Mouse (Mus musculus) gastrocnemius, postnatal 25 days (tissue): ENCODE measurements around the gene Camk2d. TPM values are rescaled to one million over a fixed set of nuclear protein-coding genes. Genes with fewer than 3 reads are reported as not detected.

ENCODE experiments used
- DNase-seq: peaks from one replicate; pipeline ENCODE4 v3.0.0; 2022
- total RNA-seq, 2 experiments: library from RNA; stranded (reverse); gene quantifications; 1 replicate in 1 of 2; 2 replicates in 1 of 2; pipeline ENCODE4 v1.2.3; 2021

Gene Camk2d
- total RNA-seq, 2 experiments from 2014 or later, result 51.7 to 64.2 TPM

DNA sequence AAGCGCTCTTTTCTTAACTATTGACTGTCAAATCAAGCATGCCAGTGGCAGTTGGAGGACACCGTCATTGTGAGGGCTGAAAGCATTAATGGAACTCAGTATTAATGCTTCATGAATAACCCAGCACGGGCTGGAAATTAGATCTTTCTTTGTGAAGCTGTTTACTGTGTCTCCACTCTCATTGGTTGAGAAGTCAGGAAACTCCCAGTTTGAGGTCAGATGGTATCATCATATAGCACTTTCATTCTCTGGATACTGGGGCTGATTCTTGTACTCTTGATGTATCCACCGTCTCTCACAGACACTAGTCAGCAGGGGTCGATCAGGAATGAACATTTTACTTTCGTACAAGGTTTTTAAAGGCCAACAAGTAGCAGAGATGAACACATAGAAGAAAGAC lies 54.6 kb downstream of the Camk2d start:
- no peak for DNase-seq

DNA sequence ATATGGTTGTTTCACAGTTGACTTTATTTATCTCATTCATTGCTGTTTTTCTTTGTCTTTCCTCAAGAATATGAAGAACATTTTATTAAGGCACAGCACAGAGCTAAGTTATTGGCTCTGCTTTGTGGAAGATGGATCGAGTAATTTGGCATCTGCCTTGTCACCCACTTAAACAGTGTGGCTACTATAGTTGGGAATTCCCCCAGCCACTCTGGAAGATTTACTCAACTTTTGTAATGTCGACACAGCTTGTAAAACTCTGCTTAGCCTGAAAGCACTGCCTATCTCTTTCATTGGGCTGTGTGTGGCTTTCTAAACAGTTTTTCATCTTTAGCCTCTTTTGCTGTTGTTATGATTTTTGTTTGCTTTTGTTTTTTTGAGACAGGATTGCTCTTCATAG lies 56.3 kb downstream of the Camk2d start:
- DNase-seq, result no peak

DNA sequence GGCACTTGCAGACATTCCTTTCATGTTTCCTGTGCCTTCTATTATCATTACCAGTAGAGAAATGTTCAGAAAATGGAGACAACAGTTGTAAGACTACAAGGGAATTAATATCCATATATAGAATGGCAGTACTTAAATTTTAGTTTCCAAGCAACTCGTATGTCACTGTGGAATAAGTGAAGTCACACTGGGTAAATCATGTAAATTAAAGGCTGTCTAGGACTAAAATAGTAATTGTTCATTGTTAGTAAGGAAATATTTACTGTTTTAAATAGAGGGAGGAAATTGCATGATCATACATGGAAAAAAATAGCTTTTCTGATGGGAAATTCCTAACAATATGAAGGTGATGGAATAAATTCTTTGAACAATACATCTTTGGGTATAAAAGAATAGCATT lies 57.0 kb downstream of the Camk2d start:
- DNase-seq, result no peak

DNA sequence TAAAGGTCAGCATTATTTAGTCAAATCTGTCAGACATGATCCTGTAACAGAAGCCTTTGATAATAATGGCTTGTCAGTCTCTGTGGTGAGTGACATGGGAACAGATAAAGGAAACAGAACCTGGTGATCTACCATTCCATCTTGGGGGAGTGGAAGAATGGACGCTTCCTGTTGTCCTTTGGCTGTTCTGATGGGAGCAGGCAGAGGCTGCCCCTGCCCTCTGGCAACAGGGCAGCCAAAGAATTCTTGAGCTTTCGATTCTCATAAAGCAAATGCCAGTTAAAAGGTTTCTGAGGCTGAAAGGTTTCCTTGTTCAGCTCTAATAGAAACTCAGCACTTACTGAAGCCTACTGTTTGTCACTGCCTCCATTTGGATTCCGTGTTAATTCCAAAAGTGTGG lies 60.1 kb downstream of the Camk2d start:
- DNase-seq, result no peak

DNA sequence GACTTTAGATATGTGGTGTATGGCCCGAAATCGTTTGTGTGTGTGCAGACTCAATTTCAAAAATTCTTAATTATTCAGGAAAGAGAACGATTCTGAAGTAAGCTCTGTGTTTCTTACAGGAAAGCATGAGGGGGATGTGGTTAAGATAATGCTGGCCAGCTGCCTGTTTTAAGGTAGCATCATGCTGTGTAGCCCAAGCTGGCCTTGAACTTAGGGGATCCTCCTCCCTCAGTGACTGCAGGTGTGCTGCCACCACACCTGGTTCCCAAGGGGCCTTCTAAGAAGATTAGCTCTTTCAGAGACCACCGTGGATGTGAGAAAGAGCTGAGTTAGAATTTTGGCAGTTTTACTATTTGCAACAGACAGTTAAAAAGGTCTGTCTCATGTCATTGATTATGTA lies 61.8 kb downstream of the Camk2d start:
- DNase-seq, result no peak

DNA sequence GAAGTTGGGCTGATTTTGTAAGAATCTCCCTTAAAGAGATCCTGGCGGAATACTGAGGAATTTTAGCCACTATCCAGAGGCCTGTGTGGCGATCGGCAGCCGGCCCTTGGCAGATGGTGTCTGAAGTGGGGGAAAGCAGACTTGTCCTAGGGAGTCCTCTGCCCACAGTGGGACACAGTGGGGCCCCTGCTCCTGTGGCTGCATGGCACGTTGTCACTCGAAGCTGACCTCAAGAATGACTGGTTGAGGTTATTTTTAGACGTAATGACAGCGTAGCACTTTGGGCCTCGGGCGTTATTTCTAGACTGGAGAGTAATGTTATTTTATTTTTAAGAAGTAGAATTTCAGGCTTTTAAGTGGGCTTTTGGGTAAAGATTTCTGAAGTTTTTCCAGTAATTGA lies 62.7 kb downstream of the Camk2d start:
- no peak for DNase-seq

DNA sequence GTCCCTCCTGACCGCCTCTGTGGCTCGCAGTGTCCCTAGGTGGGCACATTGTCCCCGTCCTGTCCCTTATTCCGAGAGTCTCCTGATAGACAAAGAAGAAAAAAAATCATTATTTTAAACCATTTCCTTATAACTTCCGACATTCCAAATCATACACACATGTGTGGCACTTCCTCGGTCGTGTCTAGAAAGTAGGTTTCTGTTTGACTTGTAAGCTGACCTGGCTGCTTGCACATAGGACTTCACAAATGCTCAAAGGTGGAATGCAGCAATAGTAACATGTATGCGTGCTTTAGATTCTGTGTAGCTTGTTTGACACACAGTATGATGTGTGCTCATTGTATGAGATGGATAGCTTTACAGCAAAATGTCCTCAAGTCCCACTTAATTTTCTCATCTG lies 63.1 kb downstream of the Camk2d start:
- no peak for DNase-seq

DNA sequence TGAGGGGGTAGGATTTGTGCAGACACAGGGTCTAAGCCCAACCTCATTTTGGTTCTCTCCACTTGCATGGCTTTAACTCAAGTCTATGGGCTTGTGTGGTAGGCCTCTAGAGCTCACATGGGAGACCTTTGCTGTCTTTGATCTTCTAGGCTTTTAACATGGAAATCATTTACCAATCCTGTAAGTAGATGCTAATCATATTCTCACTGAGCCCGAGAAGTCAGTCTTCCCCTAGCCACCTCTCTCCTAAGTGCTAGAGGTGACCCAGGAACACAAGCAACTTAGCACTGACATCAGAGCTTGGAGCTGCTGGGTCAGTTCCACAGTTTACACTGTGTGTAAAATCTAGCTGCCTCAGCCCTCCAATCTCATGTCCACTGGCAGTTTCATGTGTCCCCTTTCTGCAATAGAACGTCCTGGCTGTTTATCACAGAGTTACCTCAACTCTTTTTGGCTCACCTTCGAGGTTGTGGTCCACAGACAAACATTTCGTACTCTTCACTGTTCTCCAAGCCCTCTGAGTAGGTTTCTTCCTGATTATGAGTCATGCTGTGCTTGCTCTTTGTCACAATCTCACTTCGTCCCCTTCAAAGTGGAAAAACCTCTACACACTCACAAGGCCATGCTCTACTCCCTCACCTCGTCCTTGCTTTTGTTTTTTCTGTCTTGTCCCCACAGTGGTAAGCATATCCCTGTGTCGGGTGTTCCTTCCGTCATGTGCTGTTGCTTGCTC lies 63.9 kb downstream of the Camk2d start:
- no peak for DNase-seq

DNA sequence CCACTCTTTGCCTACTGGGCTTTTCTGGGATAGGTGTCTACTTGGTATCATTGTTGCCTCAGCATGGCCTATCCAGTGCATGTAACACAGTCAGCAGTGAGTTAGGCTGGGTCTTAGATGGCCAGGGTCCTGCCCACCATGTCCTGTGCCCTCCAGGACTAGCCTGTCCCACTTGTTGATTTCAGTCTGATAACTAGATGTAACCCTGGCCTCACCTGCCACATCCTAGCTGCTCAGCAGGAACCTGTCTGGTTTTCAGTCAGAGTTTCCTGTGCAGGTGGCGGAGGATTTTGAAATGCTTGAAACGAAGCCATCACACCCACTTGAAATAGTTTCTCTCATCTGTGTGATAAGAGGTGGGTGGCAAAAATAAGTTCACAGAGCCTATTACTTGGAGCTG lies 64.5 kb downstream of the Camk2d start:
- DNase-seq, result no peak

DNA sequence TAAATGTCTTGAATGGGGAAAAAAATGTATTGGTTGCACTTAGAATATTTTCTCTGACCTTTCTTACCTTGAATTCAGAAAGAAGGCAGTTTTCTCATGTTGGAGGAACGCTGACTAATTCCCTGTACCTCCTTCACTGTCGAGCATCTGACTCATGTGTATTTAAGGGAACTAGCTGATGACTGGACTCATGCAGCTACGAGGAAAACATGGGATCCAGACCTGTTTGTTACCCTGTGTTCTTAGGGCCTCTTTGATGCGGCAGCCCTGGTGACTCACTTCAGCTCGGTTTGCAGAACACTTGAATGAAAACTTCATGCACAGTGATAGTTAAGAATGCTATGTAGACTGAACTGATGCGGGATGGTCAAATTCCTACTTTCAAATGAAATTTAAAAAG lies 64.9 kb downstream of the Camk2d start:
- no peak for DNase-seq

DNA sequence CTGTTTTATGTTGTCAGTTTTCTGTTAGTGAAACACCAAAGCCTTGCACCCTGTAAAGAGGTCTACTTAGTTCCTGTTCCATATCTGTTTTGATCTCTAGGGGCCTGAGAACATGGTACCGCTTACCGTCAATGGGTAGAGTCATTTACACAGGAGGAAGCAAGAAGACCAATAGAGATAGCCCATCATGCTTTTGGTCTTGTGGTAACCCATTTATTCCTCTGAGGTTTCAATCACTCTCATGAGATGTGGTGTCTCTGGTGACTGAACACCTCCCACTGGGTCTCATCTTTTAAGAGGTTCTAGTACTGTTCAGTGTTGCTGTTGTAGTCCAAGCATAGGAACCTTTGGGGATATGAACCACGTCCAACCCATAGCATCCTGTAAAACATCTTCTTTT lies 65.8 kb downstream of the Camk2d start:
- no peak for DNase-seq

DNA sequence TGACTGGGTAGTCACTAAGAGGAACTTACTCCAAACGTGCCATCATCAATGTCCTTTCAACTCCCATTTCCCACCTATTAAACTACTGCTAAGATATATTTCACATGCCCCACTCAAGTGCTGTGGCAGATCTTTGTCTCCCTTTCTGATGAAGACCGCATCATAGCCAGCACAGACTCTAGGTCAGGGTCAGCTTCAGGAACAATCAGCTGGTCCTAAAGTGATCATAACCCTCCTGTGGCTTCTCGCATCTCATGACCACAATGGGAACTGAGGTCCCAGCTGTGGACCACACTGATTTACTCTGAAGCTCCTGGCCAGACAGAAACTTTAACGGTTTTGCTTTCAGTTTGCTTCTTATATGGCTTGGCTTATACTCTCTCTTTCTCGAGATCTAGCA lies 67.3 kb downstream of the Camk2d start:
- no peak for DNase-seq

DNA sequence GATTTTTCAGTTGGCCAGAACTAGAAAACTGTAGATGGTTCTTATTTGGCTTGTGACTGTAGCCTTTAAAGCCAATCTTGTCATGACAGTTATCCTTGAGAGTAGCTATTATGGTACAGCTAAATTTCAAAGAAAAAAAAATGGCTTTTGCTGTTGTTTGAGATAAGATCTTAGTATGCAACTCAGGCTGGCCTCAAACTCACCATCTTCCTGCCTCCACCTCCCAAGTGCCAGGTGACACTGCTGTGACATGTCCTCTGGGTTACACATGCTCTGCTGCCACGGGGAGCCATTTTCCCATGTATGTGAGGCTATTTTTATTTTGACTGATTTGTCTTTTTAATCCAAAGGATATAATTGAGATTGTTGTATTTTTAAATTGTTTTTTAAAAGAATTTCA lies 69.8 kb downstream of the Camk2d start:
- no peak for DNase-seq

DNA sequence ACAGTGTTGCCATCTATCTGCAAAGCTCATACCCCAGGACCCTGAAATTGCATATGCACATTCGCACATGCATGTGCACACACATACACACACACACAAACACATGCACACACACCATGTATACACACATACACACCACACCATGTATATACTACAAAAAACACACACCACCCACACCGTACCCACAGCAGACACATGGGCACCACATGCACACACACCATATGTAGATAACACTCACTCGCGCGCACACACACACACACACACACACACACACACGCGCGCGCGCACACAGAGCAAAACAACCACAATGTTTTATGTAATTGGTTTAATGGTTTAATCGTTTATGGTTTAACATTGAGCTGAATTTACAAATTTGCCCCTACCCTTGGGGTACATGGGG lies 70.9 kb downstream of the Camk2d start:
- no peak for DNase-seq

DNA sequence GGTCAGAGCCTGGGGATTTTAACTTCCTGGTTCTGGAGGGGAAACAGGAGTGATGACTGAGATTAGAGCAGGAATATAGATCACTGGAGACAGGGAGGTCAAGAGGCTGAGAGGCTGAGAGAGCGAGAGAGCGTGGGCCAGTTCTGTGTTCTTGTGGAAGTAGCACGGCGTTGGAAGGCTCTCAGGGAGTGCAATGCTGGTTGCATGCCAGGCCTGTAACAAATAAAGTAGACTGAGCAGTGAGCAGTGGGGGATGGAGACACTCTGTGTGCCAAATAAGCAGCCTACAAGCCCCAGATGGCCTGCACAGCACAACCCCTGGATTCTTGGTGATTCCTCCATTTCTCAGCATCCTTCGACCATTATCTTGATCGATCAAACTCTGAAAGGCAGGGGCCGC lies 71.3 kb downstream of the Camk2d start:
- DNase-seq, result peak; percentile 52

DNA sequence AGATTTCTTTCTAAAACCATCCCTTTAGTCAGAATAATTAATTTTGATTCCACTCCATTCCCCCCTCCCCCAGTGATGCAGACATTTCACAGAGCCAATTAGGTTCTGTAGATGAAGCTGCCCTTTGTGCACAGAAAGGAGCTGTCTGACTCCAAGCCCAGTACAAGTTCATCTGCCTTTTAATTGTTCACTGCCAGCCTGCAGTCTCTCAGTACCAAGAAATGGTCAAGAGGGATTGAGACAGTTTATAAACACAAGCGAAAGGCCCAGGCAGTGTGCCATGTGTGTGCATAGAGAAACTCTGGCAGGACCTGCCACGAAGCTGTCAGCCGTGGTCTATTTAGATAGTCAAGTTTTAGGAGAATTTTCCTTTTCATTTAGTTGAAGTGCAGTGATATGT lies 72.0 kb downstream of the Camk2d start:
- no peak for DNase-seq

DNA sequence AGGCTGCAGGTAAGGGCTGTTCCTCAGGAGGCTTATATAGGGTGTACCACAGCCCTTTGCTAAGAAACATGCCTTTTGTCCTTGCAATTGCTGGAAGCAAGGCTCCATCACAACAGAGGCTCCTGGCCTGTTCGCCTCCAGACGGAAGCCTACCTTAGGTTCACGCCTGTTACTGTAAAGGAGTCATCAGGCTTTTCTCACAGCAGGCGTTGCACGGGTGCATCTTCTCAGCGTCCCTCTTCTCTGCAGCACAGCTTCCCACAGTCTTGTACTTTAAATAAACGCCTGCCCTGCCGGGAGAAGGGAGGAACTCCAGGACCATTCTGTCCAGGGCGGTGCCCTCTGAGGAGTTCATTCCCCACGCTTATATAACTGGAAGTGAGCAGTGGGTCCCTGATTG lies 72.6 kb downstream of the Camk2d start:
- DNase-seq, result no peak

DNA sequence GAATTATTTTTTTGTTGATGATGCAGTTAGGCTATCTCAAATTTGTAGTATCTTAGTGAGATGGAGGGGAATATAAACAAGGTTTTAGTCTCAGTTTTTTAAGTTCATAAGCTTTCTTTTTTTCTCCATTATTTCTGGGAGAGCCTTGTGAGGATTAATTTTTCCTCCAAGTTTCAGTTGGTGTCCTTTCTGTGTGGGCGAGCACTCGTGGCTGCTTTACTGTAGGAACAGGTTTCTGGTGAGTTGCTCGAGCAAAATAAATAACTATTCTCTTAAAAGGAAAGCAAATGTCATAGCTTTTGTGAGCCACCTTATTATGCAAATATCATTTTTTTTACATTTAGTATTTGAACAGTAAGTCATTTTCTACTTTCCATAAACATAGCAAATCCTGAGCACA lies 74.3 kb downstream of the Camk2d start:
- DNase-seq, result no peak

DNA sequence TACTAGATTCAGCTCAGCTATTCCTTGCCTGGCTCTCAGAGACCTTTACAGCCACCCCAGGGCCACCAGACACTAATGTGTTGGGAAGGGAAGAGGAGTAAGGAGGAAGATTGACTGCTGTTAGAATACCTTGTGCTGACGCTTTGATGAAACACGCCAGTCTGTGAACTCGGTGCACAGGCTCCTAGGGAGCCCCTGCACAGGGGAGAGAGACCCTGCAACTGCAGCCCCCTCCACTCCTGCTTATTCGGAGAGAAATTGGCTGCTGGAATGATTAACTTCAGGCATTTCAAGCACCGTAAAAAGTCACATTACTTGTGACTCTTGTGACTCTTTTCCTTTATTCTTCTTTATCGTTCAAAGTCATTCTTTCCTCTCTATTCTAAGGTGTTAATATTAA lies 75.2 kb downstream of the Camk2d start:
- DNase-seq, result no peak

DNA sequence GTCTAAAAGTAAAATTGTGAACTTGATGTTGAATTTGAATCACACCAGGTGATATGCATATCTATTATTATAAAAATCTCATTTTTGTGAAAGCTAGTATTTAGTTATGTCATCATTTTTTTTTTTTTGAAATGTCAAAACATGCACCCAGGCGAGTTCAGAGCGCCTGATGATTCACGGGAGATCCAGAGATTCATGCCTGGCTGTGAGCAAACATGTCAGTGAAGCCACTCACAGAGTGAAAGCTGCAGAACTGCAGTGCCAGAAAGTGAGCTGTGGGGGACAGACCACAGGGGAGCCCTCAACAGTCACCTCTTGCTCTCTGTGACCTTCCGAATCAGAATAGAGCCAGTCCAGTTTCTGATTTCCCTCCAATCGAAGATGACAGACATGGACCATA lies 84.9 kb downstream of the Camk2d start:
- no peak for DNase-seq

DNA sequence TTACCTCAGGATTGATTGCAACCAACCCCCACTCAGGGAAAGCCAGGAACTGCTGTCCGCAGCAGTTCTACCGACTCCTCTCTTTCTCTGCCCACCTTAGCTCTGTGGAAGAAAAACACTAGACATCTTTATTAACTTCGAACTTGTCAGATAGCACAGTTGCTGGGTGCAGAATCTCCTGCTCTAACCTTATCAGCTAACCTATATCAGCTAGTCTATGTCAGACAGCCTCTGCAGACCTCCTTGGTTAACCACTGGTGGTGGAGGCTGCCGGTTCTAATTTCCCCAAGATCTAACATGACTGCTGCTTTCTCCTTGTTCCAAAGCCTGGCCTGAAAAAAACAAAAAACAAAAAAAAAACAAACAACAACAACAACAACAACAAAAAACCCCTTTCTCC lies 85.9 kb downstream of the Camk2d start:
- DNase-seq, result no peak

DNA sequence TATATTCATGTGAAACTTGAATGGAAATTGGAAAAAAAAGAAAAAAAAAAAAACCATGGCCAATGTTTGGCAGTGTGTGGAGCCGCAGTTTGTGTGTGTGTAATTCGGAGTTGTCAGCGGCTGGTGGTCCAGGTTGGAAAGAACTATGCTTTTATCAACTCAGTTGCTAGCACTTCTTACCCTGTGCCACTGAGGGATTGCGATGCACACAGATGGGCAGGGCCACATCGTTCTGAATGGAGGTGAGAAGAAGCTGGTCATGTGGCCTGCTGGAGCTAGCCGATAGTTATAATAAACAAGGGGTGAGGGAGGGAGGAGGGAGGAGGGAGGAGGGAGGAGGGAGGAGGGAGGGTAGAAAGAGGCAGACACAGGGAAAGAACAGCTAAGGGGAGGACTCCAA lies 89.3 kb downstream of the Camk2d start:
- no peak for DNase-seq

DNA sequence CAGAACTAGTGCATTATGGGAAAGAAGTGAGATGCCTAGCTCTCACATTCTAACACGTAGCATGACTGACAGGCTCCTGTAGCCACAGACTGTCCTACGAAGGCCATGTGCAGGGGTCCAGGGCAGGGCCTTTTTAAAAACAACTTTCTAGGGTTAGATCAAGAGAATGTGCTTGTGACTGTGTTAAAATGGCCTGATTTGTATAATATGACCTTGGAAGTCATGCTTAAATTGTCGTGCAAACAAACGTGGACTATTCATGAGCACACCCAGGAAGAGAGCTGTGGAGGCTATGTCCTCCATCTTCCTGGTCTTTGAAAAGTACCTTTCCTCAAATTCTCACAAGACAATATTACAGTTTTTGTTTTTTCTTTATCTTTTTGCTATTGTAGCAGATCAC lies 91.0 kb downstream of the Camk2d start:
- DNase-seq, result no peak

DNA sequence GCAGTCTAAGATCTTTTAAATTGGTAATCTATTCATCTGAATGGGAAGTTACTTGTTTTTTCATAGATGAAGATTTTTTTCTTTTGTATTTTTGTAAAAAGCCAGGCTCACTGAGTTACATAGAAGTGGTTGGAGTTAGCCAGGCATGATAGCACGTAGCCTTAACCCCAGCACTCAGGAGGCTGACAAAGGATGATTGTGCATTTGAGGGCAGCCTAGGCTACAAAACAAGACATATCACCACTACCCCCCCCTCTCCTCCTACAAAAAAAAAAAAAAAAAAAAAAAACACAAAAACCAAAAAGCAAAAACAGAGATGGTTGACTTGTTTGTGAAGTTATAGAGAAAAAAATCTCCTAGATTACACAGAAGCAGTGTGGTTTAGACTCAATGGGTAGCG lies 92.4 kb downstream of the Camk2d start:
- no peak for DNase-seq
